Mouse (Mus musculus): ENCODE results near the gene Gm16181.

The Gm16181 gene

GRCm38 (mm10) chr17:35220156-35220952 is at the start of gene Gm16181:
Gm16181 (plus strand) TSS chr17:35220834.
- DNase-seq (ENCODE audit: low spot score in 2 of 2), result no peak

- no peak for DNase-seq (ENCODE audit: low spot score in 2 of 2)
Observed at GRCm38 (mm10) chr17:35172445-35173234, 48.0 kb upstream of the Gm16181 start.

GRCm38 (mm10) chr17:35173329-35173728 is 47.3 kb upstream of the Gm16181 start:
- no peak for DNase-seq (ENCODE audit: low spot score in 2 of 2)

GRCm38 (mm10) chr17:35174201-35174977 is 46.2 kb upstream of the Gm16181 start:
- no peak for DNase-seq (ENCODE audit: low spot score in 2 of 2)

GRCm38 (mm10) chr17:35175382-35175781 is 45.3 kb upstream of the Gm16181 start:
- no peak for DNase-seq (ENCODE audit: low spot score in 2 of 2)

- no peak for DNase-seq (ENCODE audit: low spot score in 2 of 2)
Observed at GRCm38 (mm10) chr17:35175968-35176367, 44.7 kb upstream of the Gm16181 start, which contains the start of gene Aif1. Aif1 (minus strand) TSS chr17:35176068.

GRCm38 (mm10) chr17:35178528-35178927 is 42.1 kb upstream of the Gm16181 start:
- no peak for DNase-seq (ENCODE audit: low spot score in 2 of 2)

GRCm38 (mm10) chr17:35180093-35180492 is 40.5 kb upstream of the Gm16181 start:
- DNase-seq (ENCODE audit: low spot score in 2 of 2), result no peak

GRCm38 (mm10) chr17:35185639-35186611 is 34.7 kb upstream of the Gm16181 start:
- DNase-seq (ENCODE audit: low spot score in 2 of 2), result no peak

GRCm38 (mm10) chr17:35186681-35187080 is 34.0 kb upstream of the Gm16181 start:
- DNase-seq (ENCODE audit: low spot score in 2 of 2), result no peak

- no peak for DNase-seq (ENCODE audit: low spot score in 2 of 2)
Observed at GRCm38 (mm10) chr17:35187345-35187744, 33.3 kb upstream of the Gm16181 start.

- DNase-seq (ENCODE audit: low spot score in 2 of 2), result no peak
Observed at GRCm38 (mm10) chr17:35187959-35188610, 32.5 kb upstream of the Gm16181 start, which contains the start of gene Lst1. Lst1 (minus strand) TSS chr17:35188439.

GRCm38 (mm10) chr17:35189186-35189585 is 31.4 kb upstream of the Gm16181 start:
- no peak for DNase-seq (ENCODE audit: low spot score in 2 of 2)

- no peak for DNase-seq (ENCODE audit: low spot score in 2 of 2)
Observed at GRCm38 (mm10) chr17:35190096-35190495, 30.5 kb upstream of the Gm16181 start.

GRCm38 (mm10) chr17:35191723-35192122 is 28.9 kb upstream of the Gm16181 start:
- DNase-seq (ENCODE audit: low spot score in 2 of 2), result no peak

GRCm38 (mm10) chr17:35192924-35193323 is 27.7 kb upstream of the Gm16181 start:
- no peak for DNase-seq (ENCODE audit: low spot score in 2 of 2)

GRCm38 (mm10) chr17:35193881-35194843 is 26.5 kb upstream of the Gm16181 start, which contains the start of gene Ltb:
Ltb (plus strand) TSS chr17:35194439.
- no peak for DNase-seq (ENCODE audit: low spot score in 2 of 2)

GRCm38 (mm10) chr17:35194844-35195630 is 25.6 kb upstream of the Gm16181 start:
- no peak for DNase-seq (ENCODE audit: low spot score in 2 of 2)

All from frontal cortex, postnatal 10 days (tissue).